ENCODE assay signal across 23 mouse cellular contexts in genomic region chr6:117359401-117359800, GRCm38 (mm10).
"Had no signal": no experiment of that assay in that cellular context is flagged by ENCODE, and none has a peak within 500 bp of the region (broad histone marks: within the 10 kb centered on the region; RNA-seq: fewer than 3 reads in every experiment).

No protein-coding gene starts in this region.

- H3K36me3 ChIP-seq: limb, embryonic 10.5 days; limb, embryonic 13.5 days; liver, embryonic 12.5 days; liver, embryonic 15.5 days; lung, embryonic 15.5 days; midbrain, embryonic 10.5 days; midbrain, embryonic 13.5 days; neural tube, embryonic 13.5 days had no signal

- H3K9me3 ChIP-seq: limb, embryonic 10.5 days; limb, embryonic 13.5 days; liver, embryonic 12.5 days; liver, embryonic 15.5 days; lung, embryonic 15.5 days; midbrain, embryonic 10.5 days; midbrain, embryonic 13.5 days; neural tube, embryonic 13.5 days had no signal

- H3K4me2 ChIP-seq: limb, embryonic 13.5 days; liver, embryonic 12.5 days; liver, embryonic 15.5 days; lung, embryonic 15.5 days; midbrain, embryonic 13.5 days; neural tube, embryonic 13.5 days had no signal

- H3K4me1 ChIP-seq: limb, embryonic 13.5 days; liver, embryonic 12.5 days; liver, embryonic 15.5 days; lung, embryonic 15.5 days; megakaryocyte, embryonic 14.5 days; midbrain, embryonic 10.5 days; midbrain, embryonic 13.5 days; neural tube, embryonic 13.5 days had no signal

- DNase-seq: kidney, postnatal 25 days; layer of hippocampus, adult 9-11 months; liver; lung, adult 18-20 months; lung, postnatal 10 days; lung, postnatal 36 days; thymus, adult 2 months; thymus, postnatal 14 days; thymus, postnatal 4 days had no signal

- H3K27me3 ChIP-seq: limb, embryonic 13.5 days; liver, embryonic 12.5 days; liver, embryonic 15.5 days; lung, embryonic 15.5 days; megakaryocyte, embryonic 14.5 days; midbrain, embryonic 13.5 days; neural tube, embryonic 13.5 days had no signal

- H3K4me3 ChIP-seq: layer of hippocampus, adult 2 months; limb, embryonic 10.5 days; limb, embryonic 13.5 days; liver, embryonic 12.5 days; liver, embryonic 15.5 days; lung, embryonic 15.5 days; megakaryocyte, embryonic 14.5 days; midbrain, embryonic 10.5 days; midbrain, embryonic 13.5 days; myocyte; neural tube, embryonic 13.5 days had no signal

- ATAC-seq: liver, embryonic 12.5 days; midbrain, embryonic 13.5 days; midbrain, embryonic 16.5 days had no signal

- H3K27ac ChIP-seq: kidney, postnatal 0 days; layer of hippocampus, adult 2 months; limb, embryonic 10.5 days; limb, embryonic 13.5 days; liver, embryonic 12.5 days; liver, embryonic 15.5 days; lung, embryonic 15.5 days; midbrain, embryonic 10.5 days; midbrain, embryonic 13.5 days; neural tube, embryonic 13.5 days; stomach, postnatal 0 days had no signal

- H3K9ac ChIP-seq: limb, embryonic 13.5 days; liver, embryonic 12.5 days; liver, embryonic 15.5 days; lung, embryonic 15.5 days; midbrain, embryonic 13.5 days; neural tube, embryonic 13.5 days had no signal
